Mouse (Mus musculus): Measurements from ENCODE around the gene Gm13279. TPM values are rescaled to one million over a fixed set of nuclear protein-coding genes. Genes with fewer than 3 reads are reported as not detected.
"Not testable (repeated sequence)": the region's sequence is repeated elsewhere in the genome, so short reads cannot be mapped to it uniquely, and the experiment has no call there.

Gene Gm13279
- polyA plus RNA-seq, 1 experiment from 2014 or later: not detected

DNA sequence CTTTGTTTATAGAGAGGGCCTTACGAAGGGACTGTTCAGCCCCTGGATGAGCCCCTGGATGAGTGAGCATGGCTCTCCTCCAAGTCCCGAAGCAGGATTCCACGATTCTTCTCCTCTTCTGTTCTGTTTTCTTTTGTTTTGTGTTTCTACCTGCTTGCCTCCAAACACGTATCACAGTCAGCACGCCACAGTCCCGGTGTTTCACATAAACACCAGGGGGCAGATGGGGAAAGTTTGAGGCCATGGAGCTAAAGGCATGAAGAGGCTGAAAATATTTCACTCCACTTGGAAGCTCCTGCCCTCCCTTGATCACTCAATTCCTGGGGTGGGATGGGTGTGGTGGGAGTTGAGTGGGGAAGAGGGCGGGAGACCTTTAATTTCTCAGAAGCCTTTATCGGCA is 35.4 kb upstream of the Gm13279 start:
- H3K27me3 ChIP-seq (ENCODE audit: control insufficient read depth, insufficient read depth, low read length); H3K4me1 ChIP-seq (ENCODE audit: control insufficient read depth, insufficient read depth, low read length); H3K36me3 ChIP-seq (ENCODE audit: control insufficient read depth, insufficient read depth, low read length); ATAC-seq (ENCODE audit: insufficient number of reproducible peaks, insufficient read depth, low FRiP score, low read depth); H3K4me2 ChIP-seq (replicated peaks; ENCODE audit: low read depth, low read length); H3K9ac ChIP-seq (replicated peaks; ENCODE audit: low read depth, low read length); H3K27ac ChIP-seq (ENCODE audit: low read length); H3K9me3 ChIP-seq (ENCODE audit: control insufficient read depth, low read depth, low read length); H3K4me3 ChIP-seq (ENCODE audit: low read depth, low read length): not testable (repeated sequence)
- WGBS: 65% methylated on average over 6 of the region's 8 CpGs

DNA sequence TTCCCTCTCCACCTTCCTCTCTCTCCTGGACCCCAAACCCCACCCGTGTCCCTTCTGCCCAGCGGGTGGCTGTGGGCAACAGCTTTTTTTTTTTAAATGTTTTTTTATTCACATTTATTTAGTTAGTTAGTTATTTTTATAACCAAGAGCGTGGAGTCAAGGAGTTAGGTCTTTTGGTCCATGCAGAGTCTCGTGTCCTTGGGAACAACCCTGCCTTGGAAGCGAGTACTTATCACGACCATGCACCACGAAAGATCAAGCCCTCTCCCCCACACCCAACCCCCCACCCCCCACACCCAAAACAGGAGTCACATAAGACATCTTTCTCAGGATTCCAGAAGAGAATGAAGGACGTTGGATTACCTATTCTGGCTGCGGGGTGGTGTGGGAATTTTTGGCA is 34.9 kb upstream of the Gm13279 start:
- 64% methylated on average over 9 of the region's 9 CpGs for WGBS
- H3K4me2 ChIP-seq (replicated peaks; ENCODE audit: low read depth, low read length); ATAC-seq (ENCODE audit: insufficient number of reproducible peaks, insufficient read depth, low FRiP score, low read depth): not testable (repeated sequence)

DNA sequence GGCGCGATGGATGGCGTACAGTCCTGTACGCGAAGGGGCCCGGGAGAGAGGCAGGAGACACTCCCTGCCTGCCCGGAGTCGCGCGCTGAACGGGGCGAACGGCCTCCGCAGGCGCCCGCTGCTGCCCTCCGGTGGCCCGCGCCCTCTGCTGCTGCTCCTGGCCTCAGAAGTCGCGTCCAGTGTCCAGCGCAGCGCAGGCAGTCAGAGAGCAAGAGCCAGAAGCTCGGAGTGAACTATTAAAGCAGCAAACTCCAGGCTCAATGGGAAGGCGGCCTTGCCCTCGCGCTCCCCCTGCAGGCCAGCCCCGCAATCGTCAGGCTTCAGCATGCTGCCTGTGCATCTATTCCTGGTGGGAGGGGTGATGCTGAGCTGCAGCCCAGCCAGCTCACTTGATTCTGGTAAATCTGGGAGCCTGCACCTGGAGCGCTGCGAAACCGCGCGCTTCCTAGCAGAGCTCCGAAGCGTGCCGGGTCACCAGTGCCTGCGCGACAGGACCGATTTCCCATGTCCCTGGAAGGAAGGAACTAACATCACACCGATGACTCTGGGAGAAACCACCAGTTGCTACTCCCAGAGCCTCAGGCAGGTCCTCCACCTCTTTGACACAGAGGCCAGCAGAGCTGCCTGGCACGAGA is 33.7 kb upstream of the Gm13279 start:
- peak overlapping the region; percentile 17; the same call in 1 of the 2 replicates for H3K4me3 ChIP-seq (ENCODE audit: low read depth, low read length)
- not testable (repeated sequence) for ATAC-seq (ENCODE audit: insufficient number of reproducible peaks, insufficient read depth, low FRiP score, low read depth); H3K9ac ChIP-seq (replicated peaks; ENCODE audit: low read depth, low read length); H3K27me3 ChIP-seq (ENCODE audit: control insufficient read depth, insufficient read depth, low read length); H3K4me1 ChIP-seq (ENCODE audit: control insufficient read depth, insufficient read depth, low read length); H3K9me3 ChIP-seq (ENCODE audit: control insufficient read depth, low read depth, low read length); H3K36me3 ChIP-seq (ENCODE audit: control insufficient read depth, insufficient read depth, low read length)
- peak overlapping the region; percentile 35; the same call in 1 of the 2 replicates for H3K4me2 ChIP-seq (replicated peaks; ENCODE audit: low read depth, low read length)
- peak overlapping the region; percentile 27; the same call in 1 of the 2 replicates for H3K27ac ChIP-seq (ENCODE audit: low read length)
- 5% methylated on average over 23 of the region's 42 CpGs for WGBS

More for the DNA sequence above, 34.9 kb upstream of the Gm13279 start:
- not testable (repeated sequence) for H3K9me3 ChIP-seq (ENCODE audit: control insufficient read depth, low read depth, low read length); H3K36me3 ChIP-seq (ENCODE audit: control insufficient read depth, insufficient read depth, low read length); H3K27ac ChIP-seq (ENCODE audit: low read length); H3K9ac ChIP-seq (replicated peaks; ENCODE audit: low read depth, low read length); H3K27me3 ChIP-seq (ENCODE audit: control insufficient read depth, insufficient read depth, low read length); H3K4me1 ChIP-seq (ENCODE audit: control insufficient read depth, insufficient read depth, low read length); H3K4me3 ChIP-seq (ENCODE audit: low read depth, low read length)

DNA sequence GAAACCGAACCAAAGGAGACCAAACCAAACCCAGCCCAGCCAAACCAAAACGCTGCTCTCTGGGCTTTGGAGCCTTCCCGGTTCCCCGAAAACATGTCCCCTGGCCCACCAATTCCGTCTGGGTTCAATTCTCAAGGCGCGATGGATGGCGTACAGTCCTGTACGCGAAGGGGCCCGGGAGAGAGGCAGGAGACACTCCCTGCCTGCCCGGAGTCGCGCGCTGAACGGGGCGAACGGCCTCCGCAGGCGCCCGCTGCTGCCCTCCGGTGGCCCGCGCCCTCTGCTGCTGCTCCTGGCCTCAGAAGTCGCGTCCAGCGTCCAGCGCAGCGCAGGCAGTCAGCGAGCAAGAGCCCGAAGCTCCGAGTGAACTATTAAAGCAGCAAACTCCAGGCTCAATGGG is 23.7 kb upstream of the Gm13279 start, which contains the start of gene Gm13290:
Gene Gm13290 (plus strand): TSS at position 301 of the 400 bp plus-strand sequence.
- not testable (repeated sequence) for H3K27me3 ChIP-seq (ENCODE audit: control insufficient read depth, insufficient read depth, low read length); H3K4me1 ChIP-seq (ENCODE audit: control insufficient read depth, insufficient read depth, low read length); H3K36me3 ChIP-seq (ENCODE audit: control insufficient read depth, insufficient read depth, low read length); H3K27ac ChIP-seq (ENCODE audit: low read length); H3K4me2 ChIP-seq (replicated peaks; ENCODE audit: low read depth, low read length); H3K9ac ChIP-seq (replicated peaks; ENCODE audit: low read depth, low read length); ATAC-seq (ENCODE audit: insufficient number of reproducible peaks, insufficient read depth, low FRiP score, low read depth); H3K9me3 ChIP-seq (ENCODE audit: control insufficient read depth, low read depth, low read length); H3K4me3 ChIP-seq (ENCODE audit: low read depth, low read length)
- WGBS: no CpG with 5 or more reads among the region's 32 CpGs

DNA sequence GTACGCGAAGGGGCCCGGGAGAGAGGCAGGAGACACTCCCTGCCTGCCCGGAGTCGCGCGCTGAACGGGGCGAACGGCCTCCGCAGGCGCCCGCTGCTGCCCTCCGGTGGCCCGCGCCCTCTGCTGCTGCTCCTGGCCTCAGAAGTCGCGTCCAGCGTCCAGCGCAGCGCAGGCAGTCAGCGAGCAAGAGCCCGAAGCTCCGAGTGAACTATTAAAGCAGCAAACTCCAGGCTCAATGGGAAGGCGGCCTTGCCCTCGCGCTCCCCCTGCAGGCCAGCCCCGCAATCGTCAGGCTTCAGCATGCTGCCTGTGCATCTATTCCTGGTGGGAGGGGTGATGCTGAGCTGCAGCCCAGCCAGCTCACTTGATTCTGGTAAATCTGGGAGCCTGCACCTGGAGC is 20.6 kb upstream of the Gm13279 start, which contains the start of gene Gm13289:
Gene Gm13289 (plus strand): TSS at position 301 of the 400 bp plus-strand sequence.
- not testable (repeated sequence) for H3K9ac ChIP-seq (replicated peaks; ENCODE audit: low read depth, low read length); ATAC-seq (ENCODE audit: insufficient number of reproducible peaks, insufficient read depth, low FRiP score, low read depth); H3K27ac ChIP-seq (ENCODE audit: low read length)

DNA sequence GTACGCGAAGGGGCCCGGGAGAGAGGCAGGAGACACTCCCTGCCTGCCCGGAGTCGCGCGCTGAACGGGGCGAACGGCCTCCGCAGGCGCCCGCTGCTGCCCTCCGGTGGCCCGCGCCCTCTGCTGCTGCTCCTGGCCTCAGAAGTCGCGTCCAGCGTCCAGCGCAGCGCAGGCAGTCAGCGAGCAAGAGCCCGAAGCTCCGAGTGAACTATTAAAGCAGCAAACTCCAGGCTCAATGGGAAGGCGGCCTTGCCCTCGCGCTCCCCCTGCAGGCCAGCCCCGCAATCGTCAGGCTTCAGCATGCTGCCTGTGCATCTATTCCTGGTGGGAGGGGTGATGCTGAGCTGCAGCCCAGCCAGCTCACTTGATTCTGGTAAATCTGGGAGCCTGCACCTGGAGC is 17.6 kb upstream of the Gm13279 start, which contains the start of gene Gm13272:
Gene Gm13272 (plus strand): TSS at position 301 of the 400 bp plus-strand sequence.
- not testable (repeated sequence) for H3K4me2 ChIP-seq (replicated peaks; ENCODE audit: low read depth, low read length); H3K9ac ChIP-seq (replicated peaks; ENCODE audit: low read depth, low read length); H3K27me3 ChIP-seq (ENCODE audit: control insufficient read depth, insufficient read depth, low read length); ATAC-seq (ENCODE audit: insufficient number of reproducible peaks, insufficient read depth, low FRiP score, low read depth); H3K27ac ChIP-seq (ENCODE audit: low read length); H3K4me1 ChIP-seq (ENCODE audit: control insufficient read depth, insufficient read depth, low read length); H3K4me3 ChIP-seq (ENCODE audit: low read depth, low read length); H3K36me3 ChIP-seq (ENCODE audit: control insufficient read depth, insufficient read depth, low read length); H3K9me3 ChIP-seq (ENCODE audit: control insufficient read depth, low read depth, low read length)
- no CpG with 5 or more reads among the region's 29 CpGs for WGBS

More for the DNA sequence above, 20.6 kb upstream of the Gm13279 start, which contains the start of gene Gm13289:
- not testable (repeated sequence) for H3K4me1 ChIP-seq (ENCODE audit: control insufficient read depth, insufficient read depth, low read length); H3K27me3 ChIP-seq (ENCODE audit: control insufficient read depth, insufficient read depth, low read length); H3K4me2 ChIP-seq (replicated peaks; ENCODE audit: low read depth, low read length); H3K4me3 ChIP-seq (ENCODE audit: low read depth, low read length); H3K9me3 ChIP-seq (ENCODE audit: control insufficient read depth, low read depth, low read length); H3K36me3 ChIP-seq (ENCODE audit: control insufficient read depth, insufficient read depth, low read length)
- WGBS: no CpG with 5 or more reads among the region's 29 CpGs

DNA sequence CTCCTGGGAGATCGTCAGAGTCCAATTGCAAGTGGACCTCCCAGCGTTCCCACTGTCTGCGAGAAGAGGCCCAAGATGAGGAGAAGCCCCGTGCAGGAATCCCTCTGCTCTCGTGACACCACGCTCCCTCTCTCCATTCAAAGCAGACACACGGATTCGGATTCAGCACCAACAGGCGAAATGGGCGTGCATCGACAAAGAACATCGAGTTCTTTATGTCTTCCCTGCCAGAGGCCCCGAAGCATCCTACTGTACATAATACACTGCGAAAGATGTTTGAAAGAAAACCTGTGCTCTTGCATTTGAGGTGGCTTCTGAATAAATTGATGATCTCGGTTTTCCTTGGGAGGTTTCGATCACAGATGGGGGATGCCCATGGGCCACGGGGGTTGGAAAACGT is 16.9 kb upstream of the Gm13279 start:
- not testable (repeated sequence) for ATAC-seq (ENCODE audit: insufficient number of reproducible peaks, insufficient read depth, low FRiP score, low read depth)

DNA sequence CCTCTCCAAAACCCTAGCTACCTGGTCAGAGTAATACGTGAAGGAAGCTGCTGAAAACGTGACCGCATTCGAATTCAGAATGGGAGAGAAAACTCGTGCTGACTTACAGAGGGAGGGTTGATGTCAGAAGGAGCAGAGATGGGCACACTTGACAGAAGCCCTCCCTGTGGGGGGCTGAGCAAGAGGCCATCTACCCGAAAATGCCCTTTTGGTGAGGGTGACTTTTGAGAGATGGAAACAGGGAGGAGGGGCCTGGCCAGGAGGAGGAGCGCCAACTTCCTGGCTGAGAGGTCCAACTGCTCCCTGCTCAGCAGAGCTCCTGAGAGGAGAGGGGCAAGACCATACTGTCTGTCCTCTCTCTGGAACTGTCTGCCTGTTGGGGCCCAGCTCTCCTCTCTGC is 15.4 kb upstream of the Gm13279 start, which contains the start of gene Ifnz:
Gene Ifnz (plus strand): TSS at position 301 of the 400 bp plus-strand sequence.
- not testable (repeated sequence) for H3K27ac ChIP-seq (ENCODE audit: low read length); H3K36me3 ChIP-seq (ENCODE audit: control insufficient read depth, insufficient read depth, low read length); H3K27me3 ChIP-seq (ENCODE audit: control insufficient read depth, insufficient read depth, low read length); H3K9me3 ChIP-seq (ENCODE audit: control insufficient read depth, low read depth, low read length); ATAC-seq (ENCODE audit: insufficient number of reproducible peaks, insufficient read depth, low FRiP score, low read depth); H3K4me3 ChIP-seq (ENCODE audit: low read depth, low read length); H3K4me1 ChIP-seq (ENCODE audit: control insufficient read depth, insufficient read depth, low read length); H3K9ac ChIP-seq (replicated peaks; ENCODE audit: low read depth, low read length)
- WGBS: 11% methylated on average over 1 of the region's 7 CpGs
- H3K4me2 ChIP-seq (replicated peaks; ENCODE audit: low read depth, low read length): 0 out of 2 replicates have a peak within 1 kb of the TSS, but pooled peaks have one; percentile 18

More for the DNA sequence above, 16.9 kb upstream of the Gm13279 start:
- H3K27me3 ChIP-seq (ENCODE audit: control insufficient read depth, insufficient read depth, low read length); H3K4me2 ChIP-seq (replicated peaks; ENCODE audit: low read depth, low read length); H3K9me3 ChIP-seq (ENCODE audit: control insufficient read depth, low read depth, low read length); H3K27ac ChIP-seq (ENCODE audit: low read length); H3K4me1 ChIP-seq (ENCODE audit: control insufficient read depth, insufficient read depth, low read length); H3K9ac ChIP-seq (replicated peaks; ENCODE audit: low read depth, low read length); H3K36me3 ChIP-seq (ENCODE audit: control insufficient read depth, insufficient read depth, low read length); H3K4me3 ChIP-seq (ENCODE audit: low read depth, low read length): not testable (repeated sequence)
- WGBS: 47% methylated on average over 15 of the region's 18 CpGs
